Mouse (Mus musculus): Measurements from ENCODE around the gene Arf3. TPM values are rescaled to one million over a fixed set of nuclear protein-coding genes. Genes with fewer than 3 reads are reported as not detected.

Arf3 gene
- polyA plus RNA-seq, 1 experiment from 2014 or later, result 38.1 TPM

DNA sequence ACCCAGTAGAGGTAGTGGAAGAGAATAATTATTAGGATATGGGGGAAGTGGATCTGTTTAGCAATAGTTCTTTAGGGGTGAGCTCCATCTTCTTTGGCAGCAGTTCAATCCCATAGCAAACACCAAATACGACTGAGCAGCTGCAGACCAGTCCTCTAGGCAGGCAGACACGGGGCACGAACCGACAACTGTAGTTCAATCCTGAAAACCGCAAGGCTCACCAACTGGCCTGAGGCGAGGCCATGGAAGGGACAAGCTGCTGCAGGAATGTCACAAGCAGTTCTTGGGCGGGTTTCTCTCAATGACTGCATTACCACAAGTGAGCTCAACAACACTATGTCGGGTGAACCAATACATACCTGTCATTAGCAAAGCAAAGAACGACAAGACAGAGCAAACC lies 58.7 kb downstream of the Arf3 start:
- DNase-seq (ENCODE audit: low spot score), result no peak
- peaks cover 19% of the 10 kb centered on the region for H3K27me3 ChIP-seq (ENCODE audit: control insufficient read depth, insufficient read depth, low read length)
- no peak for ATAC-seq (replicated peaks; ENCODE audit: low FRiP score)
- no peak overlapping the region for H3K27ac ChIP-seq (ENCODE audit: low read depth, low read length)
- H3K4me3 ChIP-seq (ENCODE audit: low read depth, low read length), result no peak overlapping the region
- peaks cover 6% of the 10 kb centered on the region; the same call in 1 of the 2 replicates for H3K4me1 ChIP-seq (replicated peaks; ENCODE audit: control insufficient read depth, insufficient read depth, low read length)
- H3K36me3 ChIP-seq (ENCODE audit: control insufficient read depth, insufficient read depth, low read length), result no peaks in the 10 kb centered on the region
- H3K9ac ChIP-seq (ENCODE audit: low read length), result no peak overlapping the region
- H3K9me3 ChIP-seq (ENCODE audit: control insufficient read depth, low read length), result no peaks in the 10 kb centered on the region
- H3K4me2 ChIP-seq (ENCODE audit: low read depth, low read length, severe bottlenecking), result no peak overlapping the region
- WGBS, result 58% methylated on average over 9 of the region's 9 CpGs

DNA sequence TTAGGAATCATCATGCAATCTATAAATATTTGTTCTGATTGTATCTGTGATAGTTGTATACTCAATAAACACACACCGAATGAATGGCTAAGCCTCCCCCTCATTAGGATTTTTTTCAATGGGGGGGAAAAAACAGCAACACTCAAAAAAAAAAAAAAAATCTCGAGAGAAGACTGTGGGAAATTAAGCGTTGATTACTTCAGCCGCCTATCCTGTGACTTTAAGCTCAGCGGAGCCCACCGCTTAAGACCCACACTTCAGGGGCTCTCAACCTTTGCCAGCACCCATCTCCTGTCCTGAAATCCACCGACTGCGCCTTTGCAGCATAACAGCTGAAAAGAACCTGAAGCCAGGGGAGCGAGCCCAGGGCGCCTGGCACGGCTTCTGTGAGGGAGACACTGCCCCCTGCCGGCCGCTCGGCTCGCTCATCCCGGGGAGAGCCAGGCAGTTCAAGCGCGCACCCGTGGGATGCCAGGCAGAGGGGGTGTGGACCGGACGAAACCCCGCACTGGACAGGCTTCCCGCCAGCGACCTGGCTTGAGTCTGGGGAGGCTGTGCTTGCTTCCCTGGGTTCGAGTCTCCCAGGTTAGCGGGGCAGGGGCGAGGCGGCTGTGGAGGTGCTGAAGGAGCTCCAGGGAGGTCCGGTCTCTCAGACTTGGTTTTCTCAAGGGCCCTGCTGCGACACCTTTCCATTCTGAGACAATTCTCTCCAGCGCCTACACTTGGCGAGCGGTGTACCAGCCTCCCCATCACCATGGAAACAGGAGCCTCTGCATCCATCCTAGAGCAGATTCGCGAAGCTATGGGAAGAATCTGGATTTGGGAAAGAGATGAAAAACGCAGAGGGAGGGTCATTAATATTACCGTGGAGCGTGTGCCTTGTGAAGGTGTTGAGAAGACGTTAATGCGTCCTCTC lies 63.6 kb downstream of the Arf3 start:
- Histone ChIP-seq H3K4me3 (ENCODE audit: low read depth, low read length) (peak overlapping the region; percentile 27), H3K36me3 (ENCODE audit: control insufficient read depth, insufficient read depth, low read length) (no peaks in the 10 kb centered on the region), H3K9me3 (ENCODE audit: control insufficient read depth, low read length) (no peaks in the 10 kb centered on the region), H3K4me2 (ENCODE audit: low read depth, low read length, severe bottlenecking) (peak overlapping the region; percentile 64), H3K9ac (ENCODE audit: low read length) (no peak overlapping the region; the same call in 1 of the 2 replicates), H3K4me1 (replicated peaks; ENCODE audit: control insufficient read depth, insufficient read depth, low read length) (peaks cover 7% of the 10 kb centered on the region; the same call in 1 of the 2 replicates), H3K27ac (ENCODE audit: low read depth, low read length) (no peak overlapping the region), H3K27me3 (ENCODE audit: control insufficient read depth, insufficient read depth, low read length) (peaks cover 19% of the 10 kb centered on the region)
- 7% methylated on average over 40 of the region's 40 CpGs for WGBS
- DNase-seq (ENCODE audit: low spot score), result peak; percentile 95
- ATAC-seq (replicated peaks; ENCODE audit: low FRiP score), result peak; percentile 71

DNA sequence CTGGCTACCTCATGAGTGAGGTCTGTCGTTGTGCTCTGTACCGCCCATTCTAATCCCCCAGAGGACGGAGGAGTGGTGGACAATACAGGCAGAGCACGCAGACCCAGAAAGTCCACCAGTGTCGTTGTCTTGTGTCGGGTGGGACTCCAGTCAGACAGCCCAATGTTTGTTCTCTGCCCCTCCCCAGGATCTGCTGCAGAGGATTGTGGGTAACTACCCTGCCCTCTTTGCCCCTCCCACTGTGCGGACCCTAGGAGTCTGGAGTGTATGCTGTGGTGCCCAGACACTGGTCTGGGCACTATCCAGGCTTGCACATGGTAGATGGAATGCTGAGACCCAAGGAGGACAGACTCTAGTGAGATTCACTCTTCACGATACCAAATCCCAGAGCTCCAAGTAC lies 66.8 kb downstream of the Arf3 start:
- no peaks in the 10 kb centered on the region for H3K9me3 ChIP-seq (ENCODE audit: control insufficient read depth, low read length)
- peaks cover 14% of the 10 kb centered on the region for H3K27me3 ChIP-seq (ENCODE audit: control insufficient read depth, insufficient read depth, low read length)
- H3K27ac ChIP-seq (ENCODE audit: low read depth, low read length), result no peak overlapping the region
- H3K4me3 ChIP-seq (ENCODE audit: low read depth, low read length), result no peak overlapping the region
- WGBS, result 58% methylated on average over 8 of the region's 8 CpGs
- DNase-seq (ENCODE audit: low spot score), result no peak
- H3K4me2 ChIP-seq (ENCODE audit: low read depth, low read length, severe bottlenecking), result no peak overlapping the region
- no peaks in the 10 kb centered on the region for H3K36me3 ChIP-seq (ENCODE audit: control insufficient read depth, insufficient read depth, low read length)
- H3K4me1 ChIP-seq (replicated peaks; ENCODE audit: control insufficient read depth, insufficient read depth, low read length), result peaks cover 13% of the 10 kb centered on the region
- no peak for ATAC-seq (replicated peaks; ENCODE audit: low FRiP score)
- H3K9ac ChIP-seq (ENCODE audit: low read length), result no peak overlapping the region

DNA sequence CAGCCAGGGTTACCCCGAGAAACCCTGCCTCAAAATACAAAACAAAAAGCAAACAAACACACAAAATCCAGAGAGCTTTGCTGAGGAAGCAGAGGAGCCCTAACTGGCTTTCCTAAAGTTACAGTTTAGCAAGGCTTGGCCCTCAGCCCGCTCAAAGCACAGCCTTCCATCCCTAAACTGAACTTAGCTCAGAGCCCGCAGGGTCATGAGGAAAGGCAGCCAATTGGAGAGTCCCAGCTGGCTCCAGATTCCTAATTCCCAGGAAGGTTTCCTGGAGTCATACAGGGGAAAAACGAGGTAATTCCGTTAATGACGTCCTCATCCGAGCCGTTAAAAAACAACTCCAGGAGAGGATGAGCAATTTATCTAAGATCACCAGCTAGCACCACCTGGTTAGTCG lies 67.3 kb downstream of the Arf3 start:
- WGBS, result 60% methylated on average over 9 of the region's 9 CpGs
- H3K9ac ChIP-seq (ENCODE audit: low read length), result no peak overlapping the region
- no peak for ATAC-seq (replicated peaks; ENCODE audit: low FRiP score)

DNA sequence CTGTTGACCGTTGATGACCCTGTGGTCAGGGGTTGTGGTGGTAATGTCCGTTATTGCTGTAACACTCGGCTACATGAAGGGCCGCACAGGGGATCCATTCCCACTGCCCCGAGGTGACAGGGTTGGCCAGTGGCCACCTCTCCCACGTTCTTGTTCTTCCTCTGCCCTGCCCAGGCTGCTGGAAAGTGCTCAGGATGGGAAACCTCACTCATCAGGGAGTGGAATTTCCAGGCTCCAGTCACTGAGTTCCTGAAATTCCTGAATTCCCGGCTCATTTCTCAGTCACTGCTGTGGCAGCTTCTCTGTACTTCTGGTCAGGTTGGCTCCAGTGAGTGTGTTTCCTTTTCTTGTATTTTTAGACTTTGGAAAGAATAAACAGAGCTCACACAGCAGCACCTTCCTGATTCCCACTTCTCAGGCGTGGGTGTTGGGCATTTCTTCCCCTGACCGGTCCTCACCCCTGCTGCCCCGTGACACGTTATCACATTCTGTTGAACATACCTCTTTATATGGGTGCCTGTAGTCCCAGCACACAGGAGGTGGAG lies 70.8 kb downstream of the Arf3 start:
- Histone ChIP-seq H3K4me1 (replicated peaks; ENCODE audit: control insufficient read depth, insufficient read depth, low read length) (peaks cover 13% of the 10 kb centered on the region), H3K36me3 (ENCODE audit: control insufficient read depth, insufficient read depth, low read length) (no peaks in the 10 kb centered on the region), H3K27me3 (ENCODE audit: control insufficient read depth, insufficient read depth, low read length) (no peaks in the 10 kb centered on the region), H3K4me2 (ENCODE audit: low read depth, low read length, severe bottlenecking) (no peak overlapping the region), H3K27ac (ENCODE audit: low read depth, low read length) (no peak overlapping the region), H3K9ac (ENCODE audit: low read length) (no peak overlapping the region), H3K4me3 (ENCODE audit: low read depth, low read length) (no peak overlapping the region), H3K9me3 (ENCODE audit: control insufficient read depth, low read length) (no peaks in the 10 kb centered on the region)
- WGBS, result 57% methylated on average over 11 of the region's 11 CpGs
- ATAC-seq (replicated peaks; ENCODE audit: low FRiP score) (no peak), DNase-seq (ENCODE audit: low spot score) (no peak)

More for the DNA sequence above, 67.3 kb downstream of the Arf3 start:
- DNase-seq (ENCODE audit: low spot score), result no peak
- H3K9me3 ChIP-seq (ENCODE audit: control insufficient read depth, low read length), result no peaks in the 10 kb centered on the region
- H3K27ac ChIP-seq (ENCODE audit: low read depth, low read length), result no peak overlapping the region
- H3K4me3 ChIP-seq (ENCODE audit: low read depth, low read length), result no peak overlapping the region
- no peak overlapping the region for H3K4me2 ChIP-seq (ENCODE audit: low read depth, low read length, severe bottlenecking)
- no peaks in the 10 kb centered on the region for H3K36me3 ChIP-seq (ENCODE audit: control insufficient read depth, insufficient read depth, low read length)
- peaks cover 11% of the 10 kb centered on the region for H3K27me3 ChIP-seq (ENCODE audit: control insufficient read depth, insufficient read depth, low read length)
- H3K4me1 ChIP-seq (replicated peaks; ENCODE audit: control insufficient read depth, insufficient read depth, low read length), result peaks cover 17% of the 10 kb centered on the region

DNA sequence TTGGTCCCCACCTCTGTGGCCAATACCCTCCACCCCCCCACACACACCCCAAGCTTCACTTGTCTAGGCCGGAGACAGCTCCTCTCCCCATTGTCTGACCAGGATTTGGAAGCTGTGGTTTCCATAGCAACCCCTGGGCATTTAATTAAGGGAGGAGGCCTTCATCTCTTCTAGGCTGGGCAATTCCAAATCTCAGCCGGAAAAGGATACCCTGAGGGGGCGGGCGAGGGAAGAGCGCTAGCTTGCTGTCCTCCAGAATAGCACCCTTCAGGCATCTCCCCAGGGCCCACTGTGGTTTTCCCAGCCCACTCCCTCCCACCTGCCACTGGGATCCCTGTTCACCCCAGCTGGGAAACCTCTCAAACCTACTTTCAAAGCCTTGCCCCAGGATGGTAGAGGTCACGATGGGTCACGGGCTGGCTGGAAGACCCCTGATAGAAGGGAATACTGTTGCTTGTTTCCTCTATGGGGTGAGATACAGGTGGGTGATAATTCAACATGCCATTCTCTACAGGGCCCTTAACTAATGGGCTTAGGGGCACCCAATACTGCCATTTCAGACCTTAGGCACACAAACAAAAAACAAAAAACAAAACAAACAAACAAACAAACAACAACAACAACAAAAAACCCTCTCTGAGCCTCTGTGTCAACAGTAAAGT lies 71.4 kb downstream of the Arf3 start:
- no peak overlapping the region for H3K4me3 ChIP-seq (ENCODE audit: low read depth, low read length)
- H3K9me3 ChIP-seq (ENCODE audit: control insufficient read depth, low read length), result no peaks in the 10 kb centered on the region
- WGBS, result 4% methylated on average over 7 of the region's 7 CpGs
- H3K27me3 ChIP-seq (ENCODE audit: control insufficient read depth, insufficient read depth, low read length), result no peaks in the 10 kb centered on the region
- no peaks in the 10 kb centered on the region for H3K36me3 ChIP-seq (ENCODE audit: control insufficient read depth, insufficient read depth, low read length)
- H3K27ac ChIP-seq (ENCODE audit: low read depth, low read length), result peak overlapping the region; percentile 26; the same call in 1 of the 2 replicates
- DNase-seq (ENCODE audit: low spot score), result peak; percentile 73
- H3K4me2 ChIP-seq (ENCODE audit: low read depth, low read length, severe bottlenecking), result peak overlapping the region; percentile 22
- peak; percentile 80 for ATAC-seq (replicated peaks; ENCODE audit: low FRiP score)
- H3K9ac ChIP-seq (ENCODE audit: low read length), result no peak overlapping the region
- H3K4me1 ChIP-seq (replicated peaks; ENCODE audit: control insufficient read depth, insufficient read depth, low read length), result peaks cover 13% of the 10 kb centered on the region

DNA sequence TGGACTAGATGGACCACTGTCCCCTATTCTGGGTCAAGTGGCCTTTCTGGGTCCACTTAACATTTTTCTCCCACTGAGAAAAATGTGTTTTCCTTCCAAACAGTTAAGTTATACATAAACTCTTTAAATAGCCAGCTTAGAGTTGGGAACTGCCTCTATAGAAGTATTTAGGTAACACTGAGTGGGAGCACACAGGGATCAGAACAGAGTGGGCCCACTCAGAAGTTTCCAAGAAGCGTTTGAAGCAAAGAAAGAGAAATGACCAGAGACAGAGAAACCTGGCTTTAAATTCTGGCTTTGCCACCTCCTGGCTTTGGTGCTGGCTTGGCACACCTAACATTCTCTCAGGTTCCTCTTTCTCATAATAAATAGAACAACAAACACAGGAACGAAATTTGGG lies 73.3 kb downstream of the Arf3 start:
- Histone ChIP-seq H3K27ac (ENCODE audit: low read depth, low read length) (no peak overlapping the region), H3K36me3 (ENCODE audit: control insufficient read depth, insufficient read depth, low read length) (no peaks in the 10 kb centered on the region), H3K9me3 (ENCODE audit: control insufficient read depth, low read length) (no peaks in the 10 kb centered on the region), H3K9ac (ENCODE audit: low read length) (no peak overlapping the region), H3K4me2 (ENCODE audit: low read depth, low read length, severe bottlenecking) (no peak overlapping the region), H3K4me1 (replicated peaks; ENCODE audit: control insufficient read depth, insufficient read depth, low read length) (peaks cover 13% of the 10 kb centered on the region), H3K4me3 (ENCODE audit: low read depth, low read length) (no peak overlapping the region), H3K27me3 (ENCODE audit: control insufficient read depth, insufficient read depth, low read length) (no peaks in the 10 kb centered on the region)
- ATAC-seq (replicated peaks; ENCODE audit: low FRiP score), result no peak
- no peak for DNase-seq (ENCODE audit: low spot score)
- WGBS, result 88% methylated on average over 2 of the region's 2 CpGs
